Mouse (Mus musculus) ES-E14 (cell line): ENCODE data around the gene 2210016F16Rik. TPM values are rescaled to one million over a fixed set of nuclear protein-coding genes. Genes with fewer than 3 reads are reported as not detected.
"Not testable (repeated sequence)": the region's sequence is repeated elsewhere in the genome, so short reads cannot be mapped to it uniquely, and the experiment has no call there.

Source experiments
- DNase-seq: peaks from one replicate; pipeline ENCODE4 v3.0.0-alpha.2; 2013; ENCODE audit warnings: low read depth, low spot score
- H3K27ac ChIP-seq: 2 replicates; pipeline ENCODE4 v1.5.1; 2012; ENCODE audit warnings: low read depth, mild to moderate bottlenecking, low read length, moderate library complexity, mixed read lengths; ENCODE audit not compliant: poor library complexity, insufficient read depth, severe bottlenecking
- H3K36me3 ChIP-seq: 2 replicates; pipeline ENCODE4 v1.6.1; 2012; ENCODE audit warnings: mild to moderate bottlenecking, low read length, moderate library complexity, mixed read lengths; ENCODE audit not compliant: control insufficient read depth, poor library complexity, insufficient read depth, severe bottlenecking
- H3K4me1 ChIP-seq, 2 experiments: fragments of 150-350 bp in 1 of 2; sonication (generic) in 1 of 2; 2 replicates each; pipeline ENCODE4 v1.6.1; 2012; ENCODE audit warnings: low read length in 2 of 2, mild to moderate bottlenecking in 1 of 2, mixed read lengths in 1 of 2; ENCODE audit not compliant: control insufficient read depth in 2 of 2, insufficient read depth in 2 of 2, poor library complexity in 1 of 2
- H3K4me3 ChIP-seq, 2 experiments: fragments of 150-350 bp in 1 of 2; sonication (generic) in 1 of 2; 2 replicates each; pipeline ENCODE4 v1.5.1; 2012; ENCODE audit warnings: low read length in 2 of 2, low read depth in 1 of 2, mild to moderate bottlenecking in 1 of 2, mixed read lengths in 1 of 2; ENCODE audit not compliant: insufficient read depth in 1 of 2, poor library complexity in 1 of 2, severe bottlenecking in 1 of 2
- H3K9ac ChIP-seq: 2 replicates; pipeline ENCODE4 v1.6.1; 2012; ENCODE audit warnings: low read depth, mild to moderate bottlenecking, low read length, mixed read lengths; ENCODE audit not compliant: poor library complexity, insufficient read depth, severe bottlenecking
- H3K9me3 ChIP-seq: fragments of 150-350 bp; sonication (generic); 2 replicates; pipeline ENCODE4 v1.6.1; 2012; ENCODE audit warnings: low read depth, mild to moderate bottlenecking, low read length; ENCODE audit not compliant: control insufficient read depth, insufficient read depth
- CHD2 ChIP-seq: IDR thresholded peaks from 2 replicates; pipeline ENCODE4 v1.6.1; 2014; ENCODE audit warnings: mild to moderate bottlenecking, low read depth, low read length, inconsistent platforms
- HCFC1 ChIP-seq: IDR thresholded peaks from 2 replicates; pipeline ENCODE4 v1.6.1; 2012; ENCODE audit warnings: low read length, inconsistent platforms, borderline replicate concordance; ENCODE audit not compliant: insufficient read depth
- MAFK ChIP-seq: IDR thresholded peaks from 2 replicates; pipeline ENCODE4 v1.6.1; 2014; ENCODE audit warnings: mild to moderate bottlenecking, low read depth, low read length, inconsistent platforms; ENCODE audit not compliant: insufficient read depth
- ZC3H11A ChIP-seq: IDR thresholded peaks from 2 replicates; pipeline ENCODE4 v1.6.1; 2012; ENCODE audit warnings: low read depth, mild to moderate bottlenecking, inconsistent platforms, low read length, borderline replicate concordance
- ZNF384 ChIP-seq: IDR thresholded peaks from 2 replicates; pipeline ENCODE4 v1.6.1; 2012; ENCODE audit warnings: low read depth, low read length, inconsistent platforms
- in situ Hi-C, 2 experiments: fragments of 600-800 bp; cut with MboI; formaldehyde crosslinking; loops; one replicate each; pipeline ENCODE4 v1.15.1; 2025; ENCODE audit warnings: low sequenced_read_pairs in 2 of 2, inconsistent platforms in 1 of 2; ENCODE audit not compliant: unreplicated experiment in 2 of 2
- total RNA-seq: library from RNA; depleted of rRNA; stranded (reverse); fragments of 300-350 nt; gene quantifications from 2 replicates; pipeline ENCODE4 v1.2.3, GENCODE M21; 2012

The 2210016F16Rik gene
- total RNA-seq, 1 experiment = 12.5 TPM

DNA sequence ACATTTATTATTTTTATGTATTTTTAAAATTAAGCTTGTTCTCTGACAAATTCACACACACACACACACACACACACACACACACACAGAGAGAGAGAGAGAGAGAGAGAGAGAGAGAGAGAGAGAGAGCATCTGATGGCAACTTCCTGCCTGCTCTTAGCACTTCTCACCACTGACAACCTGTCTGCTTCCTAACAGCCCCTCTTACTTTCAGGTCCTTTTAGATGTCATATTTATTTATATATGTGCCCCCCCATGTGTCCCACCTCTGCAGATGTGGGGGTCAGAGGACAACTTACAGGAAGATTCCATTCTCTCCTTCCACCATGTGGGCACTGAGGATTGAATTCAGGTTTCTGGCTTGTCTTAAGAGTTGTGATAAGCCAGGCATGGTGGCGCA lies 34.2 kb upstream of the 2210016F16Rik start:
- in situ Hi-C loops = no loop called here

DNA sequence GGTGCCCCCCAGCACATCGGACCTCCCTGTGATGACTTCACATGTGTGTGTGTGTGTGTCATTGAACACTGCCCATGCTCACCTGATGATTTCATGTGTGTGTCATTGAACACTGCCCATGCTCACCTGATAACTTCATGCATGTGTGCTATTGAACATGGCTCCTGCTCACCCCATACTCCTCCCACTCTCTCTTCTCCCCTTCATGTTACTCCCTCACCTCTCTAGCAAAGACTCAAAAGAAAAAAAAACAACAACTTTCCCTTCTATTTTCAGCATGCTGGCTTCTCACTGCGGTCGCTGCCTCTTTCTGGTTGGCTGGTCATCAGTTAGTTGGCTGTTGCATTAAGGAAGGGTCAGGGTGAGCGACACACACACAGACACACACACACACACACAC lies 33.6 kb upstream of the 2210016F16Rik start:
- Histone ChIP-seq H3K36me3 (no peaks in the 10 kb centered on the region), H3K9ac (no peak overlapping the region), H3K27ac (no peak overlapping the region), H3K9me3 (no peaks in the 10 kb centered on the region), H3K4me3 (no peak overlapping the region), H3K4me1 (peaks cover 0 to 2% of the 10 kb centered on the region in 2 experiments; a peak in 1 of 4 replicates)
- TF ChIP-seq CHD2 = no peak
- TF ChIP-seq HCFC1 = no peak
- DNase-seq = no peak
- in situ Hi-C loops = no loop called here

More for the DNA sequence above, 34.2 kb upstream of the 2210016F16Rik start:
- H3K9ac ChIP-seq = no peak overlapping the region
- TF ChIP-seq HCFC1 (no peak), MAFK (no peak), ZNF384 (no peak), CHD2 (no peak), ZC3H11A (no peak)
- no peak for DNase-seq
- peaks cover 0 to 2% of the 10 kb centered on the region in 2 experiments; a peak in 1 of 4 replicates for H3K4me1 ChIP-seq
- no peak overlapping the region for H3K27ac ChIP-seq
- no peaks in the 10 kb centered on the region for H3K36me3 ChIP-seq
- H3K9me3 ChIP-seq = no peaks in the 10 kb centered on the region
- no peak overlapping the region for H3K4me3 ChIP-seq

GRCm38 (mm10) chr13:58415838-58416237 lies 30.8 kb upstream of the 2210016F16Rik start:
- Histone ChIP-seq H3K4me1 (no peaks in the 10 kb centered on the region), H3K9me3 (no peaks in the 10 kb centered on the region), H3K36me3 (no peaks in the 10 kb centered on the region), H3K9ac (no peak overlapping the region), H3K27ac (no peak overlapping the region), H3K4me3 (no peak overlapping the region)
- no peak for DNase-seq
- in situ Hi-C loops = no loop called here
- TF ChIP-seq CHD2 = no peak
- TF ChIP-seq MAFK = no peak
- no peak for TF ChIP-seq ZNF384
- TF ChIP-seq ZC3H11A = no peak
- no peak for TF ChIP-seq HCFC1

GRCm38 (mm10) chr13:58415374-58415773 lies 30.3 kb upstream of the 2210016F16Rik start:
- TF ChIP-seq HCFC1 (no peak), CHD2 (no peak), MAFK (no peak), ZNF384 (no peak), ZC3H11A (no peak)
- no peak overlapping the region for H3K4me3 ChIP-seq

DNA sequence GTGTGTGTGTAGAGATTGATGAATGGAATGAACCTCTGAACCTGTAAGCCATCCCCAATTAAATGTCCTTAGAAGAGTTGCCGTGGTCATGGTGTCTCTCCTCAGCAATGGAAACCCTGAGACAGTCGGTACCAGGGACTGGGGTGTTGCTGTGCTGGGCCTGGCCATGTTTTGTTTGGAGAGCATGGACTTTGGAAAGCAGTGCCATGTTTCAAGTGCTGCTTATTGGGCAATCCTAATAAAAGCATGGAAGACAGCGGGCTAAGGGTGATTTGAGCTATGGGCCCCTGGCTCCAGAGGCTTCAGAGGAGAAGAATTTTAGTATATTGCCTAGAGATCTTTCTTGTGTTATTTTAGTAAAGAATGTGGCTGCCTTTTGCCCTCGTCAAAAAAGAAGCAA lies 26.0 kb upstream of the 2210016F16Rik start:
- no peak for DNase-seq
- Histone ChIP-seq H3K9ac (no peak overlapping the region), H3K4me3 (no peak overlapping the region), H3K27ac (no peak overlapping the region), H3K4me1 (no peaks in the 10 kb centered on the region), H3K36me3 (no peaks in the 10 kb centered on the region), H3K9me3 (no peaks in the 10 kb centered on the region)
- in situ Hi-C loops = no loop called here
- TF ChIP-seq MAFK (no peak), ZNF384 (no peak)

More at GRCm38 (mm10) chr13:58415374-58415773, 30.3 kb upstream of the 2210016F16Rik start:
- no peaks in the 10 kb centered on the region for H3K9me3 ChIP-seq
- no peak for DNase-seq
- in situ Hi-C loops = no loop called here
- no peaks in the 10 kb centered on the region for H3K4me1 ChIP-seq
- no peak overlapping the region for H3K27ac ChIP-seq
- no peaks in the 10 kb centered on the region for H3K36me3 ChIP-seq
- no peak overlapping the region for H3K9ac ChIP-seq

- in situ Hi-C loops, H3K9me3 ChIP-seq, H3K36me3 ChIP-seq, H3K4me1 ChIP-seq, DNase-seq: not testable (repeated sequence)
- Histone ChIP-seq H3K4me3 (peak within 1 kb of the TSS; percentile 94 to 99), H3K27ac (peak within 1 kb of the TSS; percentile 97), H3K9ac (peak within 1 kb of the TSS; percentile 100)
Observed at GRCm38 (mm10) chr13:58403243-58403642, 18.2 kb upstream of the 2210016F16Rik start, which contains the start of gene Hnrnpk. Hnrnpk (minus strand) TSS chr13:58403343.
